Mouse (Mus musculus) ES-CJ7 (cell line): ENCODE data around the gene Hipk3.

ENCODE experiments used
- DNase-seq: peaks from one replicate; pipeline ENCODE4 v3.0.0; 2011; ENCODE audit warnings: low read depth, low spot score

The Hipk3 gene

GRCm38 (mm10) chr2:104412496-104412895 is 81.8 kb downstream of the Hipk3 start:
- no peak for DNase-seq

GRCm38 (mm10) chr2:104411806-104412205 is 82.4 kb downstream of the Hipk3 start:
- no peak for DNase-seq

- no peak for DNase-seq
Observed at GRCm38 (mm10) chr2:104410963-104411545, 83.2 kb downstream of the Hipk3 start, which contains the start of gene D430041D05Rik. Gene D430041D05Rik (minus strand): TSS chr2:104411013.

- peak; percentile 38 for DNase-seq
Observed at GRCm38 (mm10) chr2:104409851-104410821, 84.1 kb downstream of the Hipk3 start.

- DNase-seq: no peak
Observed at GRCm38 (mm10) chr2:104408351-104408750, 85.9 kb downstream of the Hipk3 start.

- DNase-seq: no peak
Observed at GRCm38 (mm10) chr2:104407913-104408312, 86.3 kb downstream of the Hipk3 start.

- DNase-seq: no peak
Observed at GRCm38 (mm10) chr2:104404036-104404435, 90.2 kb downstream of the Hipk3 start.

- no peak for DNase-seq
Observed at GRCm38 (mm10) chr2:104398651-104399290, 95.5 kb downstream of the Hipk3 start.

GRCm38 (mm10) chr2:104395961-104396360 is 98.3 kb downstream of the Hipk3 start:
- DNase-seq: no peak

- no peak for DNase-seq
Observed at GRCm38 (mm10) chr2:104394769-104395168, 99.5 kb downstream of the Hipk3 start.

- no peak for DNase-seq
Observed at GRCm38 (mm10) chr2:104392700-104393312, 101.4 kb downstream of the Hipk3 start.

GRCm38 (mm10) chr2:104389231-104389630 is 105.0 kb downstream of the Hipk3 start:
- DNase-seq: peak; percentile 28

- DNase-seq: no peak
Observed at GRCm38 (mm10) chr2:104385941-104386340, 108.3 kb downstream of the Hipk3 start.

- no peak for DNase-seq
Observed at GRCm38 (mm10) chr2:104383589-104383988, 110.7 kb downstream of the Hipk3 start.

- DNase-seq: no peak
Observed at GRCm38 (mm10) chr2:104382813-104383212, 111.4 kb downstream of the Hipk3 start.

- no peak for DNase-seq
Observed at GRCm38 (mm10) chr2:104379304-104379703, 114.9 kb downstream of the Hipk3 start.

- DNase-seq: no peak
Observed at GRCm38 (mm10) chr2:104378791-104379190, 115.5 kb downstream of the Hipk3 start.

GRCm38 (mm10) chr2:104377990-104378389 is 116.3 kb downstream of the Hipk3 start:
- peak; percentile 36 for DNase-seq
